Mouse (Mus musculus) heart, postnatal 4 days (tissue): ENCODE results near the gene Prss16. TPM values are rescaled to one million over a fixed set of nuclear protein-coding genes. Genes with fewer than 3 reads are reported as not detected.

Experiments
- DNase-seq: peaks from one replicate; pipeline ENCODE4 v3.0.0; 2021
- total RNA-seq, 2 experiments: library from RNA; stranded (reverse); gene quantifications; 2 replicates each; pipeline ENCODE4 v1.2.3; 2021

Prss16 gene
- total RNA-seq, 2 experiments from 2014 or later, result not detected

- DNase-seq, result no peak
Measured at GRCm38 (mm10) chr13:22007121-22007510, 2.4 kb downstream of the Prss16 start.

GRCm38 (mm10) chr13:22006334-22007120 lies 3.0 kb downstream of the Prss16 start:
- peak; percentile 47 for DNase-seq

- DNase-seq, result peak; percentile 46
Measured at GRCm38 (mm10) chr13:22005605-22006333, 3.8 kb downstream of the Prss16 start.

GRCm38 (mm10) chr13:22001823-22002222 lies 7.7 kb downstream of the Prss16 start:
- no peak for DNase-seq

- DNase-seq, result no peak
Measured at GRCm38 (mm10) chr13:22001346-22001745, 8.2 kb downstream of the Prss16 start.

GRCm38 (mm10) chr13:21999147-21999546 lies 10.4 kb downstream of the Prss16 start:
- no peak for DNase-seq

- no peak for DNase-seq
Measured at GRCm38 (mm10) chr13:21998412-21998811, 11.1 kb downstream of the Prss16 start.

- DNase-seq, result no peak
Measured at GRCm38 (mm10) chr13:21997821-21998220, 11.7 kb downstream of the Prss16 start.

GRCm38 (mm10) chr13:21997201-21997820 lies 12.2 kb downstream of the Prss16 start:
- DNase-seq, result no peak

GRCm38 (mm10) chr13:21996840-21997185 lies 12.7 kb downstream of the Prss16 start:
- DNase-seq, result no peak

- DNase-seq, result no peak
Measured at GRCm38 (mm10) chr13:21996101-21996839, 13.3 kb downstream of the Prss16 start.

- DNase-seq, result peak; percentile 47
Measured at GRCm38 (mm10) chr13:21995331-21995914, 14.1 kb downstream of the Prss16 start.

GRCm38 (mm10) chr13:21994896-21995295 lies 14.6 kb downstream of the Prss16 start:
- DNase-seq, result no peak

- peak; percentile 28 for DNase-seq
Measured at GRCm38 (mm10) chr13:21993957-21994738, 15.4 kb downstream of the Prss16 start.

GRCm38 (mm10) chr13:21992550-21992949 lies 17.0 kb downstream of the Prss16 start:
- no peak for DNase-seq

- DNase-seq, result no peak
Measured at GRCm38 (mm10) chr13:21984486-21984885, 25.1 kb downstream of the Prss16 start.

- DNase-seq, result no peak
Measured at GRCm38 (mm10) chr13:21981803-21982193, 27.7 kb downstream of the Prss16 start.

- peak; percentile 73 for DNase-seq
Measured at GRCm38 (mm10) chr13:21980981-21981802, 28.4 kb downstream of the Prss16 start, which contains the start of gene Pom121l2. Pom121l2 (plus strand) TSS chr13:21981194.

GRCm38 (mm10) chr13:21974726-21975473 lies 34.6 kb downstream of the Prss16 start:
- peak; percentile 78 for DNase-seq
